Mouse (Mus musculus) WW6 (cell line): Measurements from ENCODE around the gene Traf3.

Source experiments
- DNase-seq: peaks from one replicate; pipeline ENCODE4 v3.0.0-alpha.2; 2013; ENCODE audit warnings: low read depth, low spot score

Traf3 gene

DNA sequence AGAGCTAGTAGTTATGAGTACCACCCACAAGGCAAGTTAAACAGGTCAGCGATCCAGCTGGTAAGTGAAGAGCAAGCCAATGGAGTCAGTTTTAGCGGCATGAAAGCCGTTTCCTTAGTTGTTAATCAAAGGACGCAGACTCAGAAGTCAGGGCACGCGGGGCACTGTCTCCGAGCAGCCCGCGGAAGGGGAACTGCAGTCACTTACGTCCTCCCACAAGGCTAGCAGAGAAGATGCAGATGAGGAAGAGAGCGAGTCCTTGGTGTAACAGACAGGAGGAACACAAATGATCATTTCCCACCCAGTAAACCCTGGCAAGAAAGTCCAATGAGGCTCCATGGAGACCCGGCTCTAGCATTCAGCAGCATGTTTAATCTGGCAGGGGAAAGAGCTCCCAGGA lies 143.1 kb downstream of the Traf3 start:
- DNase-seq = no peak

DNA sequence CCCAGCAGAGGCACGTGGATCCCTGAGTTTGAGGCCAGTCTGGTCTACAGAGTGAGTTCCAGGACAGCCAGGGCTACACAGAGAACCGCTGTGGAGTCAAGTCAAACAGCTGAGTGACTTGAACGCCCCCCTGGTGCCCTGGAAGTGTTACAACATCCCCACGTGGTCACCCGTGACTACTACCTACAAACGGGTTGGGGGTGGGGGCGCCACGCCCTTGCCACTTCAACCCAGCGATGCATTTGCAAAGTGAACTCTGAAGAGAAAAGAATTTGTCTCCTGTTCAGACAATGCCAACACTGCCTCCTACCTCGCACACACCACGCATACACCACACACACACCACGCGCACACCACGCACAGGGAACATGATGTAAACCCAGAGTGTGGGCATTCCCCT lies 143.8 kb downstream of the Traf3 start:
- no peak for DNase-seq

DNA sequence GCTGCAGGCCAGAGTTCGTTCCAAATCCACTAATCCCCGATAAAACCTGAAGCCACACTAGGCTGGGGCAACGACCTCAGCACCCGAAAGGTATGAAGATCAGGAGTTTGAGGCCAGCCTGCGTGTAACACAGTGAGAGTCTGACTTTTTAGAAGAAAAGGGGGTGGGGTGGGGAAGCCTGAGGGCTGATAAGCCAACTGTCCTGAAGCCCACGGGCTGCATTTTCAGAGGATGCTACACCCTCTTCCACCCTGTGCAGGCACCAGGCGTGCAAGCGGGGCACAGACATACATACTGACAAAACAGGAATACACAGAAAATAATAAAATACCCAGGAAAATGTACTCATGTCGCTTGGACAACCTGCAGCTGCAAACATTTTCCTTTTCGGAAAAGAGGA lies 145.6 kb downstream of the Traf3 start:
- no peak for DNase-seq

DNA sequence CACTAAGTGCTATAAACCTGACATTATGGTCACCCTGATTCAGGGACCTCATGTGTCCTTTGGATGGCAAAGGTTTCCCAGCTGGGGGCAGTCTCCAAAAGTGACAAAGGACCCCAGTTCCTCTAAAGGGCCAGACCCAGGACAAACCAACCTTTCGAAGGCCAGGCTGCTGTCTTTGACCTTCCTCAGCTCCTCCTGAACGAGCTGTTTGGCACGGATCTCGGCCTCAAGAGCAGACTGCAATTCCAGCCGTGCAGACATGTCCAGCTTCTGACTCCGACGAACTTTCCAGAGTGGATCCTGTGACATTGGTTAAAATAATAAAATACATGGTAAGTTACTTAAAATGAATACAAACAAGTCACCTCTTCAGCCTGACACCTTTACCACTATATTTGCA lies 148.1 kb downstream of the Traf3 start:
- DNase-seq = no peak
